Mouse (Mus musculus) heart, postnatal 25 days (tissue): ENCODE measurements around the gene Car6. TPM values are rescaled to one million over a fixed set of nuclear protein-coding genes. Genes with fewer than 3 reads are reported as not detected.

ENCODE experiments used
- DNase-seq: peaks from one replicate; pipeline ENCODE4 v3.0.0; 2022; ENCODE audit warnings: low spot score
- intact Hi-C: fragments of 180-260 bp; cut with DNase I; formaldehyde crosslinking; loops from one replicate; pipeline ENCODE4 v1.15.1; 2025
- total RNA-seq, 2 experiments: library from RNA; stranded (reverse); gene quantifications; 2 replicates each; pipeline ENCODE4 v1.2.3; 2021

The Car6 gene
- total RNA-seq, result not detected

- no peak for DNase-seq
- intact Hi-C loops, result no loop called here
Measured at GRCm38 (mm10) chr4:150201232-150201631, at the start of gene Car6. Gene Car6, minus strand, starts transcription at chr4:150201332.

GRCm38 (mm10) chr4:150249731-150250270 lies 48.7 kb upstream of the Car6 start:
- intact Hi-C loops, result loop anchor here (2.0 kb wide), 1 partner anchor 73 kb away; no protein-coding TSS in a partner anchor
- no peak for DNase-seq

GRCm38 (mm10) chr4:150248917-150249316 lies 47.8 kb upstream of the Car6 start:
- DNase-seq, result no peak
- intact Hi-C loops, result loop anchor here (2.0 kb wide), 1 partner anchor 72 kb away; no protein-coding TSS in a partner anchor

- intact Hi-C loops, result loop anchor here (2.0 kb wide), 1 partner anchor 71 kb away; no protein-coding TSS in a partner anchor
- DNase-seq, result no peak
Measured at GRCm38 (mm10) chr4:150248009-150248408, 46.9 kb upstream of the Car6 start.

GRCm38 (mm10) chr4:150245876-150246275 lies 44.7 kb upstream of the Car6 start:
- no peak for DNase-seq
- intact Hi-C loops, result no loop called here

- no peak for DNase-seq
- intact Hi-C loops, result no loop called here
Measured at GRCm38 (mm10) chr4:150242745-150243144, 41.6 kb upstream of the Car6 start.

GRCm38 (mm10) chr4:150241708-150242107 lies 40.6 kb upstream of the Car6 start:
- intact Hi-C loops, result loop anchor here (2.0 kb wide), 1 partner anchor 23 kb away; no protein-coding TSS in a partner anchor
- no peak for DNase-seq

GRCm38 (mm10) chr4:150240381-150240886 lies 39.3 kb upstream of the Car6 start:
- no peak for DNase-seq
- intact Hi-C loops, result loop anchor here (2.0 kb wide), 1 partner anchor 22 kb away; no protein-coding TSS in a partner anchor

GRCm38 (mm10) chr4:150239951-150240368 lies 38.8 kb upstream of the Car6 start:
- intact Hi-C loops, result loop anchor here (2.0 kb wide), 1 partner anchor 21 kb away; no protein-coding TSS in a partner anchor
- DNase-seq, result peak; percentile 27

GRCm38 (mm10) chr4:150239503-150239902 lies 38.4 kb upstream of the Car6 start:
- no peak for DNase-seq
- intact Hi-C loops, result no loop called here

GRCm38 (mm10) chr4:150239087-150239480 lies 38.0 kb upstream of the Car6 start:
- no peak for DNase-seq
- intact Hi-C loops, result no loop called here

GRCm38 (mm10) chr4:150238433-150239086 lies 37.4 kb upstream of the Car6 start:
- intact Hi-C loops, result no loop called here
- no peak for DNase-seq

GRCm38 (mm10) chr4:150237636-150238361 lies 36.7 kb upstream of the Car6 start:
- intact Hi-C loops, result no loop called here
- no peak for DNase-seq

GRCm38 (mm10) chr4:150236521-150237481 lies 35.7 kb upstream of the Car6 start, which contains the start of gene Eno1:
Gene Eno1, plus strand, starts transcription at chr4:150236721.
- intact Hi-C loops, result no loop called here
- peak; percentile 91 for DNase-seq

GRCm38 (mm10) chr4:150236031-150236430 lies 34.9 kb upstream of the Car6 start:
- DNase-seq, result no peak
- intact Hi-C loops, result no loop called here

- intact Hi-C loops, result no loop called here
- no peak for DNase-seq
Measured at GRCm38 (mm10) chr4:150235585-150235984, 34.5 kb upstream of the Car6 start.

- intact Hi-C loops, result no loop called here
- no peak for DNase-seq
Measured at GRCm38 (mm10) chr4:150234599-150235327, 33.6 kb upstream of the Car6 start.

- intact Hi-C loops, result no loop called here
- DNase-seq, result no peak
Measured at GRCm38 (mm10) chr4:150231871-150232270, 30.7 kb upstream of the Car6 start.
